Mouse (Mus musculus): Measurements from ENCODE around the gene Plekhh1. TPM values are rescaled to one million over a fixed set of nuclear protein-coding genes. Genes with fewer than 3 reads are reported as not detected.

The Plekhh1 gene
- total RNA-seq, 1 experiment: 11.2 TPM

DNA sequence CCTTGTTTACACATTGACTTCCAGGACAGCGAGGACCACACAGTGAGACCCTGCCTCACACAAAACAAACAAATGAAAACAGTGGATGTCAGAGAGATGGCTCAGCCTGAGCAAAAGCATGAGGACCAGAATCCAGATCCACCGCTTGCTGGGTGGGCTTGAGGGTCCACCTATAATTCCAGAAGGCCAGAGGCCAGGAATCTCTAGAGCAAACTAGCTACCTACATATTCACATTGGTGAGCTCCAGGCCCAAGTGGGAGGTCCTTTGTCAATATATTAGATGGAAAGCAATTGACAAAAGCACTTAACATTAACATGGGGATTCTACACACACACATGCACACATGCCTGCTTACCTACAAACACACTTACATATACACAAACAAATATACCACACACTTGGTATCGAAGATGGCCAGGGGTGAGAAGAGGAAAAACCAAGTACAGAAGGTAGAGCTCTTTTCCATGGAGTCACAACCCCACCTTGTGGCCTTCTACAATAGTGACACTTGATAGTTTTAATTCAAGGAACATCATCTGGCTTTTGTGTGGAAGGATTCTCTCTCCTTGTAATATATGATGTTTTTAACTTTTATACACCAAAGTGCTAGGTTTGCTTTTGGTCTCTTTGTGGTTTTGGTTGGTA lies 68.3 kb downstream of the Plekhh1 start:
- TF ChIP-seq ZC3H11A (IDR thresholded peaks at IDR 0.05; ENCODE audit: borderline replicate concordance, low read depth, low read length) (peak; percentile 95), HCFC1 (IDR thresholded peaks at IDR 0.05; ENCODE audit: borderline replicate concordance, insufficient read depth, low read length) (no peak), MAFK (IDR thresholded peaks at IDR 0.05; ENCODE audit: insufficient read depth, low read depth, low read length) (no peak)
- Histone ChIP-seq H3K9me3 (ENCODE audit: control insufficient read depth, insufficient read depth, low read depth, low read length) (no peaks in the 10 kb centered on the region), H3K4me1 (ENCODE audit: control insufficient read depth in 2 of 2, insufficient read depth in 2 of 2, low read length in 2 of 2, poor library complexity in 1 of 2) (no peaks in the 10 kb centered on the region), H3K9ac (ENCODE audit: insufficient read depth, low read depth, low read length, poor library complexity, severe bottlenecking) (no peak overlapping the region), H3K4me3 (ENCODE audit: insufficient read depth in 1 of 2, low read depth in 1 of 2, low read length in 2 of 2, poor library complexity in 1 of 2, severe bottlenecking in 1 of 2) (no peak overlapping the region), H3K27ac (ENCODE audit: insufficient read depth, low read depth, low read length, poor library complexity, severe bottlenecking) (no peak overlapping the region), H3K36me3 (ENCODE audit: control insufficient read depth, insufficient read depth, low read length, poor library complexity, severe bottlenecking) (no peaks in the 10 kb centered on the region)
- in situ Hi-C loops (cut with MboI; ENCODE audit: low sequenced_read_pairs in 2 of 2, unreplicated experiment in 2 of 2): loop anchor here in 1 of 2 experiments (5.0 to 10.0 kb wide), 2 partner anchors 72 to 175 kb away; partner anchors contain the start of gene Plekhh1
- DNase-seq (ENCODE audit: low read depth, low spot score): peak; percentile 40

- no peak for TF ChIP-seq ZNF384 (IDR thresholded peaks at IDR 0.05; ENCODE audit: low read depth, low read length)
- no peak for TF ChIP-seq HCFC1 (IDR thresholded peaks at IDR 0.05; ENCODE audit: borderline replicate concordance, insufficient read depth, low read length)
- in situ Hi-C loops (cut with MboI; ENCODE audit: low sequenced_read_pairs in 2 of 2, unreplicated experiment in 2 of 2): loop anchor here in 1 of 2 experiments (25.0 kb wide), 1 partner anchor 1066 kb away; no protein-coding TSS in a partner anchor
- Histone ChIP-seq H3K9ac (ENCODE audit: insufficient read depth, low read depth, low read length, poor library complexity, severe bottlenecking) (no peak overlapping the region), H3K4me3 (ENCODE audit: insufficient read depth in 1 of 2, low read depth in 1 of 2, low read length in 2 of 2, poor library complexity in 1 of 2, severe bottlenecking in 1 of 2) (no peak overlapping the region), H3K9me3 (ENCODE audit: control insufficient read depth, insufficient read depth, low read depth, low read length) (no peaks in the 10 kb centered on the region; the same call in 1 of the 2 replicates), H3K4me1 (ENCODE audit: control insufficient read depth in 2 of 2, insufficient read depth in 2 of 2, low read length in 2 of 2, poor library complexity in 1 of 2) (no peaks in the 10 kb centered on the region), H3K36me3 (ENCODE audit: control insufficient read depth, insufficient read depth, low read length, poor library complexity, severe bottlenecking) (no peaks in the 10 kb centered on the region), H3K27ac (ENCODE audit: insufficient read depth, low read depth, low read length, poor library complexity, severe bottlenecking) (no peak overlapping the region)
- no peak for DNase-seq (ENCODE audit: low read depth, low spot score)
These were observed 74.8 kb downstream of the Plekhh1 start for GRCm38 (mm10) chr12:79103773-79104172.

DNA sequence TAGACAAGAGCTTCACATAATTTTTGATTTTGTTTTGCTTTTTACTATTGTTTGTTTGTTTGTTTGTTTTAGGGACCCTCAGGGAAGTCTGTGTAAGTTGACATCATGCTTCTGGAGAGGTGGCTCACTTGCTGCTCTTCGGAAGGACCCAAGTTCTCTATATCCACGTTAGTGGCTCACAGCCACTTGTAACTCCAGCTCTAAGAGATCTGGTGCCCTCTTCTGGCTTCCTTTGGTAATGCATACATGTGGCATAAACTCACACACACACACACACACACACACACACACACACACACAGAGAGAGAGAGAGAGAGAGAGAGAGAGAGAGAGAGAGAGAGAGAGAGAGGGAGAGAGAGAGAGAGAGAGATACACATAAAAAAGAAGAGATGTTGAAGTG lies 75.6 kb downstream of the Plekhh1 start:
- Histone ChIP-seq H3K9me3 (ENCODE audit: control insufficient read depth, insufficient read depth, low read depth, low read length) (no peaks in the 10 kb centered on the region; the same call in 1 of the 2 replicates), H3K27ac (ENCODE audit: insufficient read depth, low read depth, low read length, poor library complexity, severe bottlenecking) (no peak overlapping the region), H3K9ac (ENCODE audit: insufficient read depth, low read depth, low read length, poor library complexity, severe bottlenecking) (no peak overlapping the region), H3K4me3 (ENCODE audit: insufficient read depth in 1 of 2, low read depth in 1 of 2, low read length in 2 of 2, poor library complexity in 1 of 2, severe bottlenecking in 1 of 2) (no peak overlapping the region), H3K4me1 (ENCODE audit: control insufficient read depth in 2 of 2, insufficient read depth in 2 of 2, low read length in 2 of 2, poor library complexity in 1 of 2) (no peaks in the 10 kb centered on the region), H3K36me3 (ENCODE audit: control insufficient read depth, insufficient read depth, low read length, poor library complexity, severe bottlenecking) (no peaks in the 10 kb centered on the region)
- DNase-seq (ENCODE audit: low read depth, low spot score): no peak
- TF ChIP-seq CHD2 (IDR thresholded peaks at IDR 0.05; ENCODE audit: low read depth, low read length): no peak
- TF ChIP-seq MAFK (IDR thresholded peaks at IDR 0.05; ENCODE audit: insufficient read depth, low read depth, low read length): no peak
- no peak for TF ChIP-seq ZC3H11A (IDR thresholded peaks at IDR 0.05; ENCODE audit: borderline replicate concordance, low read depth, low read length)
- TF ChIP-seq HCFC1 (IDR thresholded peaks at IDR 0.05; ENCODE audit: borderline replicate concordance, insufficient read depth, low read length): no peak
- no peak for TF ChIP-seq ZNF384 (IDR thresholded peaks at IDR 0.05; ENCODE audit: low read depth, low read length)
- in situ Hi-C loops (cut with MboI; ENCODE audit: low sequenced_read_pairs in 2 of 2, unreplicated experiment in 2 of 2): loop anchor here in 1 of 2 experiments (25.0 kb wide), 1 partner anchor 1067 kb away; no protein-coding TSS in a partner anchor

- no peaks in the 10 kb centered on the region for H3K36me3 ChIP-seq (ENCODE audit: control insufficient read depth, insufficient read depth, low read length, poor library complexity, severe bottlenecking)
- H3K4me1 ChIP-seq (ENCODE audit: control insufficient read depth in 2 of 2, insufficient read depth in 2 of 2, low read length in 2 of 2, poor library complexity in 1 of 2): no peaks in the 10 kb centered on the region
- DNase-seq (ENCODE audit: low read depth, low spot score): no peak
- in situ Hi-C loops (cut with MboI; ENCODE audit: low sequenced_read_pairs in 2 of 2, unreplicated experiment in 2 of 2): loop anchor here in 1 of 2 experiments (25.0 kb wide), 1 partner anchor 1068 kb away; no protein-coding TSS in a partner anchor
- no peak overlapping the region for H3K4me3 ChIP-seq (ENCODE audit: insufficient read depth in 1 of 2, low read depth in 1 of 2, low read length in 2 of 2, poor library complexity in 1 of 2, severe bottlenecking in 1 of 2)
- H3K9ac ChIP-seq (ENCODE audit: insufficient read depth, low read depth, low read length, poor library complexity, severe bottlenecking): no peak overlapping the region
- TF ChIP-seq ZNF384 (IDR thresholded peaks at IDR 0.05; ENCODE audit: low read depth, low read length) (no peak), HCFC1 (IDR thresholded peaks at IDR 0.05; ENCODE audit: borderline replicate concordance, insufficient read depth, low read length) (no peak), MAFK (IDR thresholded peaks at IDR 0.05; ENCODE audit: insufficient read depth, low read depth, low read length) (no peak), ZC3H11A (IDR thresholded peaks at IDR 0.05; ENCODE audit: borderline replicate concordance, low read depth, low read length) (no peak), CHD2 (IDR thresholded peaks at IDR 0.05; ENCODE audit: low read depth, low read length) (no peak)
- no peak overlapping the region for H3K27ac ChIP-seq (ENCODE audit: insufficient read depth, low read depth, low read length, poor library complexity, severe bottlenecking)
- no peaks in the 10 kb centered on the region; the same call in 1 of the 2 replicates for H3K9me3 ChIP-seq (ENCODE audit: control insufficient read depth, insufficient read depth, low read depth, low read length)
These were observed 76.3 kb downstream of the Plekhh1 start for GRCm38 (mm10) chr12:79105312-79105711.
